In the genomic region with DNA sequence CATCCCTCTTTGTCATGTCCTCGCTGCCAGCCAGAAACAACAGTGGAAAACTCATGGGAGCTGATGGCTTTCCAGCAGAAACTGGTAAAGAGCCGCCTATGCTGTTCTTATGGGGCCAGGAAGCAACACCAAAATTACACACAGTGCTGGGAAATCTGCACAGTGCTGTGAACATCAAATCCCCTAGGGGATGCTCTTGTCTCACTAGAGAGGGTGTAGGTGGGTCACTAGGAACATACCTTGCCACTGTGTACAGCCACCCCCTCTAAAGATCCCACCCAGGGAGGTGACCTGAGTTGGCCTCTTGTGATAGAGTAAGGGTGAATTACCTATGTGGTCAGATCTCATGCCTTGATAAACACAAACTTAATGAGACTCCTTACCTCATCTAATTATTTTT, we compare ENCODE assay signal across 12 mouse cellular contexts.
A peak's percentile ranks its signal among the peaks of the same experiment; 100 is the strongest.
DNase-seq lines count a peak whose midpoint lies in the region; ATAC-seq and TF ChIP-seq lines count a peak whose summit lies in the region.
"Had no signal": no experiment of that assay in that cellular context is flagged by ENCODE, and none has a peak within 500 bp of the region (broad histone marks: within the 10 kb centered on the region; RNA-seq: fewer than 3 reads in every experiment).

No protein-coding gene starts in this region.

- ATAC-seq in hindbrain, postnatal 0 days, result no peak
- ATAC-seq in hindbrain, embryonic 12.5 days (ENCODE audit: low FRiP score), result no peak
- no peak for ATAC-seq in midbrain, postnatal 0 days (ENCODE audit: low FRiP score)
- ATAC-seq in midbrain, embryonic 15.5 days (replicated peaks), result no peak
- no peak for ATAC-seq in stomach, postnatal 0 days (ENCODE audit: low FRiP score, low TSS enrichment)
- ATAC-seq: forebrain, embryonic 14.5 days had no signal

- H3K9me3 ChIP-seq in hindbrain, postnatal 0 days (ENCODE audit: low read length), result no peaks in the 10 kb centered on the region
- H3K9me3 ChIP-seq in hindbrain, embryonic 12.5 days (replicated peaks), result no peaks in the 10 kb centered on the region
- H3K9me3 ChIP-seq in midbrain, postnatal 0 days (ENCODE audit: low read length), result no peaks in the 10 kb centered on the region
- no peaks in the 10 kb centered on the region for H3K9me3 ChIP-seq in midbrain, embryonic 15.5 days
- H3K9me3 ChIP-seq in stomach, postnatal 0 days (ENCODE audit: control insufficient read depth, low read length), result no peaks in the 10 kb centered on the region
- H3K9me3 ChIP-seq: embryonic facial prominence, embryonic 13.5 days; lung, embryonic 15.5 days had no signal

- no peak for DNase-seq in hindbrain, postnatal 0 days (ENCODE audit: low spot score)
- no peak for DNase-seq in midbrain, postnatal 0 days (ENCODE audit: low spot score)
- peak; percentile 41 to 50 for DNase-seq in heart, postnatal 10 days
- no peak for DNase-seq in stomach, postnatal 0 days (ENCODE audit: low spot score)
- no peak for DNase-seq in neural tube, embryonic 10.5 days (ENCODE audit: extremely low spot score, low spot score)
- DNase-seq: cerebellum, adult 18-20 months; left cerebral cortex, postnatal 4 days had no signal

- no peaks in the 10 kb centered on the region for H3K27me3 ChIP-seq in hindbrain, postnatal 0 days (ENCODE audit: insufficient read depth, low read length)
- no peaks in the 10 kb centered on the region for H3K27me3 ChIP-seq in hindbrain, embryonic 12.5 days
- H3K27me3 ChIP-seq in midbrain, postnatal 0 days (ENCODE audit: insufficient read depth, low read length), result no peaks in the 10 kb centered on the region
- H3K27me3 ChIP-seq in midbrain, embryonic 15.5 days (replicated peaks), result no peaks in the 10 kb centered on the region
- no peaks in the 10 kb centered on the region for H3K27me3 ChIP-seq in stomach, postnatal 0 days (ENCODE audit: control insufficient read depth, insufficient read depth, low read length)
- H3K27me3 ChIP-seq: embryonic facial prominence, embryonic 13.5 days; lung, embryonic 15.5 days had no signal

- H3K4me2 ChIP-seq in hindbrain, postnatal 0 days (ENCODE audit: low read depth, low read length), result no peak overlapping the region
- H3K4me2 ChIP-seq in hindbrain, embryonic 12.5 days (replicated peaks), result no peak overlapping the region
- H3K4me2 ChIP-seq in midbrain, postnatal 0 days (ENCODE audit: low read depth, low read length, poor library complexity, severe bottlenecking), result no peak overlapping the region
- no peak overlapping the region for H3K4me2 ChIP-seq in midbrain, embryonic 15.5 days
- no peak overlapping the region for H3K4me2 ChIP-seq in stomach, postnatal 0 days (replicated peaks; ENCODE audit: low read depth)
- H3K4me2 ChIP-seq: embryonic facial prominence, embryonic 13.5 days; lung, embryonic 15.5 days had no signal

- peak; percentile 45; the same call in 1 of the 2 replicates for TF ChIP-seq CTCF in hindbrain, postnatal 0 days (IDR thresholded peaks at IDR 0.05; ENCODE audit: low read depth)
- TF ChIP-seq CTCF in midbrain, postnatal 0 days (IDR thresholded peaks at IDR 0.05), result peak; percentile 46
- peak; percentile 62 for TF ChIP-seq CTCF in stomach, postnatal 0 days (IDR thresholded peaks at IDR 0.05; ENCODE audit: low read depth)

- no peak overlapping the region for H3K4me3 ChIP-seq in hindbrain, postnatal 0 days (ENCODE audit: low read length)
- no peak overlapping the region for H3K4me3 ChIP-seq in hindbrain, embryonic 12.5 days
- H3K4me3 ChIP-seq in midbrain, postnatal 0 days (ENCODE audit: low read depth, low read length), result no peak overlapping the region
- no peak overlapping the region for H3K4me3 ChIP-seq in midbrain, embryonic 15.5 days
- H3K4me3 ChIP-seq in stomach, postnatal 0 days (ENCODE audit: low read depth, low read length), result no peak overlapping the region
- H3K4me3 ChIP-seq: embryonic facial prominence, embryonic 13.5 days; lung, embryonic 15.5 days had no signal

- intact Hi-C loops in heart, postnatal 10 days (cut with DNase I), result loop anchor here (5.0 to 10.0 kb wide), 2 partner anchors 55 to 703 kb away; no protein-coding TSS in a partner anchor

- WGBS in hindbrain, postnatal 0 days, result 60% methylated on average over 2 of the region's 2 CpGs
- WGBS in hindbrain, embryonic 12.5 days, result 60% methylated on average over 2 of the region's 2 CpGs
- WGBS in midbrain, postnatal 0 days, result 70% methylated on average over 2 of the region's 2 CpGs
- 64% methylated on average over 2 of the region's 2 CpGs for WGBS in midbrain, embryonic 15.5 days
- 57% methylated on average over 2 of the region's 2 CpGs for WGBS in stomach, postnatal 0 days

- H3K27ac ChIP-seq in hindbrain, postnatal 0 days, result no peak overlapping the region
- H3K27ac ChIP-seq in hindbrain, embryonic 12.5 days, result no peak overlapping the region
- no peak overlapping the region for H3K27ac ChIP-seq in midbrain, postnatal 0 days (ENCODE audit: low read depth, low read length)
- H3K27ac ChIP-seq in midbrain, embryonic 15.5 days, result no peak overlapping the region
- no peak overlapping the region for H3K27ac ChIP-seq in stomach, postnatal 0 days (replicated peaks)
- H3K27ac ChIP-seq: embryonic facial prominence, embryonic 13.5 days; lung, embryonic 15.5 days had no signal

- H3K4me1 ChIP-seq in hindbrain, postnatal 0 days (ENCODE audit: insufficient read depth, low read length), result no peaks in the 10 kb centered on the region
- H3K4me1 ChIP-seq in hindbrain, embryonic 12.5 days, result no peaks in the 10 kb centered on the region
- H3K4me1 ChIP-seq in midbrain, postnatal 0 days (ENCODE audit: insufficient read depth, low read length), result no peaks in the 10 kb centered on the region
- no peaks in the 10 kb centered on the region for H3K4me1 ChIP-seq in midbrain, embryonic 15.5 days
- no peaks in the 10 kb centered on the region for H3K4me1 ChIP-seq in stomach, postnatal 0 days (replicated peaks; ENCODE audit: control insufficient read depth, insufficient read depth)
- H3K4me1 ChIP-seq: embryonic facial prominence, embryonic 13.5 days; lung, embryonic 15.5 days had no signal

- H3K9ac ChIP-seq in hindbrain, postnatal 0 days (replicated peaks; ENCODE audit: low read length), result no peak overlapping the region
- H3K9ac ChIP-seq in hindbrain, embryonic 12.5 days, result no peak overlapping the region
- H3K9ac ChIP-seq in midbrain, postnatal 0 days (replicated peaks; ENCODE audit: low read length, poor library complexity, severe bottlenecking), result no peak overlapping the region
- no peak overlapping the region for H3K9ac ChIP-seq in midbrain, embryonic 15.5 days
- H3K9ac ChIP-seq in stomach, postnatal 0 days (ENCODE audit: low read length), result no peak overlapping the region
- H3K9ac ChIP-seq: embryonic facial prominence, embryonic 13.5 days; lung, embryonic 15.5 days had no signal

- TF ChIP-seq EP300 in stomach, postnatal 0 days (optimal IDR thresholded peaks at IDR 0.05), result no peak

- no peaks in the 10 kb centered on the region for H3K36me3 ChIP-seq in hindbrain, postnatal 0 days (ENCODE audit: insufficient read depth, low read length)
- H3K36me3 ChIP-seq in hindbrain, embryonic 12.5 days, result no peaks in the 10 kb centered on the region
- no peaks in the 10 kb centered on the region for H3K36me3 ChIP-seq in midbrain, postnatal 0 days (ENCODE audit: insufficient read depth, low read length)
- no peaks in the 10 kb centered on the region for H3K36me3 ChIP-seq in midbrain, embryonic 15.5 days (replicated peaks)
- no peaks in the 10 kb centered on the region for H3K36me3 ChIP-seq in stomach, postnatal 0 days (ENCODE audit: control insufficient read depth, insufficient read depth, low read length)
- H3K36me3 ChIP-seq: embryonic facial prominence, embryonic 13.5 days; lung, embryonic 15.5 days had no signal

Comparison
In these comparisons a context has a peak if more than half of its experiments do, and no peak if none do; other contexts are left out.
1. DNase-seq: peak in heart, postnatal 10 days (2 of 2); none in hindbrain, postnatal 0 days (single experiment), midbrain, postnatal 0 days (single experiment), stomach, postnatal 0 days (single experiment) and neural tube, embryonic 10.5 days (single experiment).
2. Peak in every context shown above with its lines, with median percentiles within 50 percentile points of each other: CTCF ChIP-seq.